Mouse (Mus musculus) liver (tissue): ENCODE data around the gene Maml1.

Experiments used
- DNase-seq: peaks from one replicate; pipeline ENCODE4 v3.0.0-alpha.2; 2020; ENCODE audit warnings: mixed read lengths

Gene Maml1

DNA sequence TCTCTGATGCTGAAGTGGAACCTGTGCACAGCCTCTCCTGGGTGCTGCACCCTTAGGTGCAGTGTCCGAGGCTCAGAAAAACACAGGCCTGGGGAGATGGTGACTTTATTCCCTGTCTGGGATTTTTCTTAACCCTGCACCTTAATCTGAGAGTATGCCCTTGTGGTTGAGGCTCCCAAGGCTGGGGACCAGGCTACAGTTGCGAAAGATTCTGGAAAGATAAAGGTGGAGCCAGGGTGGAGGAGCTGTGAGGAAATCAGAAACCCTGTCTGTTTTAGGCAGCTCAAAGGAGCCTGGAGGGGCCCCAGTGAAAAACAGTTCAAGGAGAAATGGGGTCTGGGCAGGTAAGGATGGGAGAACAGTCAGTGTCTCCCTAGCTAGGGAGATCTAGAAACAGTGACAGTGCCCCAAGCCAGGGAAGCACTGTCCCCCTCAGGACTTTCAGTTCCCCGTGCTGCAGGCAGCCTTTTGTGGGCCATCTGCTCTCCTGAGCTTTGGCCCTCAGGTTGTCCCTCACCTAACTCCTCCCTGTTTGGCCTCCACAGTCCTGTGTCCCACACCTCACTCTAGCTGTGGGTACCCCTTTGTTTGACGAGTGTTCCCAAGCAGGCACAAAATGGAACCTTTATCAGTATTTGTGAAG is 75.3 kb downstream of the Maml1 start:
- DNase-seq, result no peak

DNA sequence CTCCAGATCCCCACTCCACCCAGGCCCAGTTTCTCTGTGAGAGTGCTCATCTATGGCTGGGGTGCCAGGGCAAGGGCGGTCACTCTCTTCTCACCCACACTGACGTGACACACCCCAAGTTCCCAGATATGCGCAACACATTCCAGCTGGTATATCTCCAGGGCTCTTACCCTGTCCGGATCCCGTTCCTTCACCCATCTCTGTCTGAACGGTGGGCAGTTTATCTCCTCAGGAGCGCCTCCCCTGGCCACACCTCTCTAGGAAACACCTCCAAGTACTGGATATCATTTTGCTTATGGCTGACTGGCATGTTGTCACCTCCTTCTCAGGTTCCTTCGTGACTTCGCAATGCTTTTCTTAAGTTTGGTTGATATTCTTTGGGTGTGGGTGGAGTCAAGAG is 76.5 kb downstream of the Maml1 start:
- peak; percentile 51 for DNase-seq

DNA sequence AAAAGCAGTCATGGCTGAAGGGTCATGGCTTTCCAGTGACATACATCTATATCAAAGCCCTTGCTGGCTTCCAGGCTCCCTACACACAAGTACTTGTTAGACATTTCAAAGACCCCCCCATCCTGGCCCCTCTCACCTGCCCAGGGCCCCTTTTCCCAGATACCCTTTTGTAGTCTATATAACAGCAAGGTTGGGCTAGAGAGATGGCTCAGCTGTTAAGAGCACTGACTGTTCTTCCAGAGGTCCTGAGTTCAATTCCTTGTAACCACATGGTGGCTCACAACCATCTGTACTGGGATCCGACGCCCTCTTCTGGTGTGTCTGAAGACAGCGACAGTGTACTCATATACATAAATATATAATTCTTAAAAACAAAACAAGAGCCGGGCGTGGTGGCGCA is 77.5 kb downstream of the Maml1 start:
- no peak for DNase-seq

DNA sequence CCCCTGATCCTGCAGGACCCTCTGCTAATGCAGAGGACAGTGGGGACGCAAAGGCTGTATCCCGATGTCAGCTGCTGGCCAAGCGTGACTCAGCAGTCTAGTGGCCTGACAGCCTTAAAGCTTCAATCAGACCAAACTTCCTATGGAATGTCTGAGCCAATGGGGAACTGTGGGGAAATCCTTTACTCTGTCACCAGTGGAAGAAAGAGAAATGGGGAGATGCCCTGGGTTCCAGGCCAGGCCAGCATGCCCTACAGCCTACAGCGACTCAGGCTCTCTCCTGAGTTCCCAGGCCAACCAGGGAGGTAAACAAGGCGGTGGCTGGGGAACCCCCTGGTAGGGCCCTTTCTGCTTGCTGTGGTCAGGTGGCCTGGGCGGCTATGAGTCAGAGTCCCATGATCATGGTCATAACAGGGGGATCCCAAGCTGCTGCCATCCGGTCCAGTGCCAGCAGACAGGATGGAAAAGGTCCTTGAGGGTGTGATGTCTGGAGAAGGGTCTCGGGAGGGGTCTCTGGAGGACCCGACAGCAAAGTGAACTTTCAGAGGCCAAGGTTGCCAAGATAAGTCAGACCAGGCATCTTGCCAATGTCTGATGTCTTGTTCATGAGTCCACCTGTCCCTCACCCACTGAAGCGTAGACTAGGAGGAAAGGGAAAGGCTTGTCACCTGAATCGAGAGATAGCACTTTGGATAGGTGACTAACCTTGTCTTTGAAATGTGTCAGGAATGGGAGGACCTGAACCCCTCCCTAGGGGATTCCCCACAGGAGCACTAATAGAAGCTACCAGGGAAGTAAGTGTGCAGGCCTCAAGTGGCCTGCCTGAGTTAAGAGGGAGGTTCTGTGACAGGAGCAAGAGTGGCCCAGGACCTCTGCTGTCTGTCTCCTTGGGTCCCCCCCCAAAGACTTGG is 79.0 kb downstream of the Maml1 start:
- DNase-seq, result peak; percentile 55

DNA sequence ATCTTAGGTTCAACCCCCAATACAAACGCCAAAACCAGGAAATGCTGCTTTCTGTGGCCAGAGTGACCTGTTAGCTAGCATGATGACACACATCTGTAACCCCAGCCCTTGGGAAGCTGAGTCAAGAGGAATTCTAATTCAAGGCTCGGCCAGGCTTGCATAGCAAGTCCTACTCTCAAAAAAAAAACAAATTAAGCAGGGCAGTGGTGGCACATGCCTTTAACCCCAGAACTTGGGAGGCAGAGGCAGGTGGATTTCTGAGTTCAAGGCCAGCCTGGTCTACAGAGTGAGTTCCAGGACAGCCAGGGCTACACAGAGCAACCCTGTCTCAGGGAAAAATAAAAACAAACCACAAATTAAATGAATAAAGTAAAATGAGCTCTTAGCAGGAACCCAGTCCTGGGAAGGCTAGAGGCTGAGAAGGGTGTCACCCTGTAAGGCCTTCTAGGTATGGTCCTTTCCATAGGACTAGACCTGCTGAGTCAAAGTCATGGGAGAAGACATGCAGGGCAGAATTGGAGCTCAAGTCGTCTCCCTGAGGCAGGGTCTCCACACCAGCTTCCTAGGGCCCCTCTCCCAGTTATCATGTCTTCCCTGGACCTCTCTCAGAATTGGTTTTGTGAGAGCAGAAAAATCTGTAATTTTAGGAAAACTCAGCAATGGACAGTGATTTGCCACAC is 79.9 kb downstream of the Maml1 start:
- no peak for DNase-seq

DNA sequence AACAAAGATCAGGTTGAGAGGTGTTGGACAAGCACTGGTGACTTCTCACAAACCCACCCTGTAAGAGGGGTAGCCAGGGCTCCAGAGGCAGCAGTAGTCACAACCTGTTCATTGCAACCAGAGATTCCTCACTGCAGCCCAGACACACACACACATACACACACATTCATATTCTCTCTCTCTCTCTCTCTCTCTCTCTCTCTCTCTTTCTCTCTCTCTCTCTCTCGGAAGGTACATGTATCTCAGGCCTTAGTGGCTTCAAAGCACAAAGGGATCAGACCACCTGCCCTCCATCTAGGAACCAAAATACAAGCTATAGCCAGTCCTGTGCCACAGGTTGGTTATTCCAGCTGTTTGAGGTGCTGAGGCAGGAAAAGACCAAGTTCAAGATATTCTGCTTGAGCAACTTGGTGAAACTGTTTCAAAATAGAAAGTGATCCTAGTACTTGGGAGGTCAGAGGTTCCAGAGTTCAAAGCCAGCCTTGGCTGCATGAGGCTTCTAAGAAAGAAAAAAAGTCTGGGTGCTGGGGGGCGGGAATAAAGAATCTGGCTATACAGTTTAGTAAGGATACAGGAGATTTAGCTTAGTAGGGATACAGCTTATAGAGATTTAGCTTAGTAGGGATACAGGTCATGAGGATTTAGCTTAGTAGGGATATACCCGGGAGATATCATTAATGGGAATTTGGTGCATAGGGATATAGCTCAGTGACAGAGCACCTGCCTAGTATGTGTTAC is 80.6 kb downstream of the Maml1 start:
- DNase-seq, result no peak

DNA sequence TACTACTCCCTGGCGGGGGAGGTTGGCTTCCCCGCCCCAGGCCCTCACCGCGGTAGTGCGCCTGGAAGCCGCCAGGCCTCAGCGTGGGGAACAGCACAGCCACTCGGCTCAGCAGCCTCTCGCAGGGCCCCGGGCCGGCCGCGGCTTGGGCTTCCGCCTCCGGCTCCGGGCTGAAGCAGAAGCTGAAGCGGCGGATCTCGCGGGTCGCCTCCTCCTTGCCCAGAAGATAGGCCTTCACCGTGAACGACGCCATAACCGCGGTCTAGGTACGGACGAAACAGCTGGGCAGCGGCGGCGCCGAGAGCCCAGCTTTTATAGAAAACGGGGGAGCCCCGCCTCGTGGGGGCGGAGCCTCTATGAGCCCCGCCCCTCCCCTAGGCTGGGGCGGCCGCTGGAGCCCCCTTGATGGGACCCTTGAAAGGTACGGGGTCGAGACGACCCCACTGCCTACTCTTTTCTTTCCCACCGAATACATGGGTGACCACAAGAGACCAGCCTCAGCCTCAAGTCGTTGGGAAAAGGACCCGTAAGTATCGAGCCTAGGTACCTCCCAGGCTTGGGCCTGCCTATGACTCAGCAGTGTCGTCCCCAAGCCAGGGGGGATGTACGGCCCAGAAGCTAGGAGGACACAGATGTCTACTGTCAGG is 81.5 kb downstream of the Maml1 start, which contains the start of the genes Sqstm1 and Mgat4b:
Gene Sqstm1 (minus strand): TSS at position 323 of the 647 bp plus-strand sequence.
Gene Mgat4b (plus strand): TSS at position 386 of the 647 bp plus-strand sequence.
- peak; percentile 85 for DNase-seq

DNA sequence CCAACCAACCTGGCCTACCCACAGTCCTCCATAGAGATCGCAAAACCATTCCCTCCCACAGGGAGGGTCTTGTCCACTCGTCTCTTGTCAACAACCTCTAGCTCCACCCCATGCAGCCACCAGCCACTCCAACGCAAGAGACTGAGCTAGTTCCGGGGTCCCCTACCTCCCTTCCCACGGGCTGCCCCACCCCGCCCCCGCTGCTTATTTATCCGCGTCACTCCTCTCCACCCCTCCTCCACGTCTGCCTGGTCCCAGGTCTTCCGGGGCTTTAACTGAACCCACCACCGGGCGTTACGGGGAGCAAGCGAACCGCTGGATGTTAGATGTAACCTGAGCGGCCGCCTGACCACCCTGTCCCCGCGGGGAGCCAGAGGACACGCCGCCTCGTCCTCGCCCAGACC is 82.0 kb downstream of the Maml1 start:
- DNase-seq, result peak; percentile 95

DNA sequence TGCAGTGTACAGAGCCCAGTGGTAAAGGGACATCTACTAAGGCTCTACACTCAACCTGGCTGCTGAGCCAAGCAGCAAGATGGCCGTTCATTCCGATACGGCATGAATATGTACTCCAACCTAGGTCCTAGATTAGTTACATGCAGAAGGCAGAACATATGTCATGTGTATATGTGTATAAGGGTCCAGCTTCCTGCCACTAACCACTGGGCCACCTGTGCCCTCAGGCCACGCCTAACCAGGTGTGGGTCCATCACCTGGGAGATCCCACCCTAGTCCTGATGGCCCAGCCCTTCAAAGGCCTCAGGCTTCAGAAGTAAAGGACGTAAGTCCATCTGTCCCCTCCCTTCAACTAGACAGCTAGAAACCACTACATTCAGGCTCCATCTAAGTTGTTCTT is 84.1 kb downstream of the Maml1 start:
- no peak for DNase-seq

DNA sequence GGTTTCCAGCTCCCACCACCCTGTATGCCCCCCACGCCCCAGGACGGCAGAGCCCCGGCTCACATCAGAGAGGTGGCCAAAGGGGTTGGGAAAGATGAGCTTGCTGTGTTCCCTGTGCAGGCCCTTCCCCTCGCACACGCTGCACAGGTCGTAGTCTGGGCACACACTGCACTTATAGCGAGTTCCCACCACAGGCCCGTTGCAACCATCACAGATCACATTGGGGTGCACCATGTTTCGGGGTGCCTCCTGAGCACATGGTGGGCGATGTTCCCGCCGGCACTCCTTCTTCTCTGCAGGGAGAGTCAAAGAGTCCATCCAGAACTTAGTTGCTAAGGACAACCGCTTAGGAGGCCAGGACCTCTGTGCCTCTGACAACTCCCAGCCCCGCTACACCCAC is 84.8 kb downstream of the Maml1 start:
- no peak for DNase-seq

DNA sequence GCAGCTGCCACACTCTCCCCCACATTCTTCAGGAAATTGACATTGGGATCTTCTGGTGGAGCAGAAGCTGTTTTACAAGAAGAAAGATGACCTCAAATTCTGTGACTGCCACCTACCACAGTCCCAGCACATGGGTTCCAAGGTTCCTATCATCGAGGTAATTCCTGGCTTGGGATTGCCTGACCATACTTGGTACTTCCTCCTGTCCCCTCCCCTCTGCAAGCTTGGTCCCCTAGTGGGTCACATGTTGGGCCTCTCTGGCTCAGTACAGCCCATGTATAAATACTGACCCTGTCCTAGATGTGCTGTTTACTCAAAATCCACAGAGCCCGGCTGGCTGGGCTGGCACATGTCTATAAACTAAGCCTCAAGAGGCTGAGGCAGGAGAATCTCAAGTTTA is 86.1 kb downstream of the Maml1 start:
- no peak for DNase-seq
